Mouse (Mus musculus): ENCODE measurements around the gene Bcl7a. TPM values are rescaled to one million over a fixed set of nuclear protein-coding genes. Genes with fewer than 3 reads are reported as not detected.
A peak's percentile ranks its signal among the peaks of the same experiment; 100 is the strongest.

Bcl7a gene
- polyA plus RNA-seq, 1 experiment, result 5.6 TPM

GRCm38 (mm10) chr5:123382686-123383085 is 39.1 kb downstream of the Bcl7a start:
- Histone ChIP-seq H3ac (ENCODE audit: control insufficient read depth, insufficient read length, low read depth) (no peak overlapping the region), H3K4me3 (ENCODE audit: insufficient read depth, poor library complexity, severe bottlenecking) (no peak overlapping the region), H3K79me2 (ENCODE audit: control insufficient read depth, insufficient read depth) (no peaks in the 10 kb centered on the region), H3K36me3 (ENCODE audit: control insufficient read depth, insufficient read depth) (no peaks in the 10 kb centered on the region), H3K27me3 (ENCODE audit: control insufficient read depth, insufficient read depth, insufficient read length) (no peaks in the 10 kb centered on the region), H3K79me3 (ENCODE audit: low read depth) (no peaks in the 10 kb centered on the region)
- TF ChIP-seq FOSL1 (IDR thresholded peaks at IDR 0.05; ENCODE audit: insufficient read depth, low read length, poor library complexity, severe bottlenecking) (no peak), MYOG (IDR thresholded peaks at IDR 0.05; ENCODE audit: control insufficient read depth, extremely low read depth, insufficient read length) (no peak), CTCF (IDR thresholded peaks at IDR 0.05; ENCODE audit: control insufficient read depth, insufficient read depth, insufficient read length) (no peak), USF1 (IDR thresholded peaks at IDR 0.05; ENCODE audit: low read depth) (no peak), MYOD1 (IDR thresholded peaks at IDR 0.05; ENCODE audit: control insufficient read depth, insufficient read length, low read depth) (no peak), MAX (IDR thresholded peaks at IDR 0.05) (no peak), CEBPB (IDR thresholded peaks at IDR 0.05; ENCODE audit: low read depth) (no peak)

GRCm38 (mm10) chr5:123388452-123388851 is 44.8 kb downstream of the Bcl7a start:
- Histone ChIP-seq H3K4me3 (ENCODE audit: insufficient read depth, poor library complexity, severe bottlenecking) (no peak overlapping the region), H3K36me3 (ENCODE audit: control insufficient read depth, insufficient read depth) (no peaks in the 10 kb centered on the region), H3K79me2 (ENCODE audit: control insufficient read depth, insufficient read depth) (no peaks in the 10 kb centered on the region), H3K79me3 (ENCODE audit: low read depth) (no peaks in the 10 kb centered on the region), H3K27me3 (ENCODE audit: control insufficient read depth, insufficient read depth, insufficient read length) (no peaks in the 10 kb centered on the region), H3ac (ENCODE audit: control insufficient read depth, insufficient read length, low read depth) (no peak overlapping the region)
- TF ChIP-seq FOSL1 (IDR thresholded peaks at IDR 0.05; ENCODE audit: insufficient read depth, low read length, poor library complexity, severe bottlenecking) (no peak), MYOD1 (IDR thresholded peaks at IDR 0.05; ENCODE audit: control insufficient read depth, insufficient read length, low read depth) (no peak), MAX (IDR thresholded peaks at IDR 0.05) (no peak), USF1 (IDR thresholded peaks at IDR 0.05; ENCODE audit: low read depth) (no peak), CEBPB (IDR thresholded peaks at IDR 0.05; ENCODE audit: low read depth) (no peak), CTCF (IDR thresholded peaks at IDR 0.05; ENCODE audit: control insufficient read depth, insufficient read depth, insufficient read length) (no peak), MYOG (IDR thresholded peaks at IDR 0.05; ENCODE audit: control insufficient read depth, extremely low read depth, insufficient read length) (no peak)

- H3K79me3 ChIP-seq (ENCODE audit: low read depth), result peaks cover 5% of the 10 kb centered on the region
- TF ChIP-seq CTCF (IDR thresholded peaks at IDR 0.05; ENCODE audit: control insufficient read depth, insufficient read depth, insufficient read length), result no peak
- TF ChIP-seq MYOG (IDR thresholded peaks at IDR 0.05; ENCODE audit: control insufficient read depth, extremely low read depth, insufficient read length), result no peak
- H3K4me3 ChIP-seq (ENCODE audit: insufficient read depth, poor library complexity, severe bottlenecking), result no peak overlapping the region
- H3K79me2 ChIP-seq (ENCODE audit: control insufficient read depth, insufficient read depth), result peaks cover 10% of the 10 kb centered on the region
- no peaks in the 10 kb centered on the region for H3K27me3 ChIP-seq (ENCODE audit: control insufficient read depth, insufficient read depth, insufficient read length)
- no peak overlapping the region for H3ac ChIP-seq (ENCODE audit: control insufficient read depth, insufficient read length, low read depth)
- H3K36me3 ChIP-seq (ENCODE audit: control insufficient read depth, insufficient read depth), result no peaks in the 10 kb centered on the region
Observed at GRCm38 (mm10) chr5:123390536-123391441, 47.2 kb downstream of the Bcl7a start.

- TF ChIP-seq CTCF (IDR thresholded peaks at IDR 0.05; ENCODE audit: control insufficient read depth, insufficient read depth, insufficient read length) (no peak), MYOG (IDR thresholded peaks at IDR 0.05; ENCODE audit: control insufficient read depth, extremely low read depth, insufficient read length) (no peak), MYOD1 (IDR thresholded peaks at IDR 0.05; ENCODE audit: control insufficient read depth, insufficient read length, low read depth) (no peak), FOSL1 (IDR thresholded peaks at IDR 0.05; ENCODE audit: insufficient read depth, low read length, poor library complexity, severe bottlenecking) (no peak), USF1 (IDR thresholded peaks at IDR 0.05; ENCODE audit: low read depth) (no peak), MAX (IDR thresholded peaks at IDR 0.05) (no peak), CEBPB (IDR thresholded peaks at IDR 0.05; ENCODE audit: low read depth) (no peak)
- Histone ChIP-seq H3K4me3 (ENCODE audit: insufficient read depth, poor library complexity, severe bottlenecking) (no peak overlapping the region), H3K79me3 (ENCODE audit: low read depth) (peaks cover 6% of the 10 kb centered on the region)
Observed at GRCm38 (mm10) chr5:123391442-123391809, 47.8 kb downstream of the Bcl7a start.

GRCm38 (mm10) chr5:123393786-123394302 is 50.2 kb downstream of the Bcl7a start:
- H3K79me3 ChIP-seq (ENCODE audit: low read depth), result peaks cover 7% of the 10 kb centered on the region
- no peaks in the 10 kb centered on the region for H3K27me3 ChIP-seq (ENCODE audit: control insufficient read depth, insufficient read depth, insufficient read length)
- peaks cover 35% of the 10 kb centered on the region for H3K79me2 ChIP-seq (ENCODE audit: control insufficient read depth, insufficient read depth)
- no peak overlapping the region for H3K4me3 ChIP-seq (ENCODE audit: insufficient read depth, poor library complexity, severe bottlenecking)
- TF ChIP-seq USF1 (IDR thresholded peaks at IDR 0.05; ENCODE audit: low read depth), result no peak
- TF ChIP-seq CTCF (IDR thresholded peaks at IDR 0.05; ENCODE audit: control insufficient read depth, insufficient read depth, insufficient read length), result no peak
- TF ChIP-seq MYOG (IDR thresholded peaks at IDR 0.05; ENCODE audit: control insufficient read depth, extremely low read depth, insufficient read length), result no peak
- TF ChIP-seq FOSL1 (IDR thresholded peaks at IDR 0.05; ENCODE audit: insufficient read depth, low read length, poor library complexity, severe bottlenecking), result no peak
- TF ChIP-seq CEBPB (IDR thresholded peaks at IDR 0.05; ENCODE audit: low read depth), result no peak
- no peak for TF ChIP-seq MAX (IDR thresholded peaks at IDR 0.05)
- TF ChIP-seq MYOD1 (IDR thresholded peaks at IDR 0.05; ENCODE audit: control insufficient read depth, insufficient read length, low read depth), result no peak
- peak overlapping the region; percentile 3 for H3ac ChIP-seq (ENCODE audit: control insufficient read depth, insufficient read length, low read depth)
- H3K36me3 ChIP-seq (ENCODE audit: control insufficient read depth, insufficient read depth), result no peaks in the 10 kb centered on the region

More at GRCm38 (mm10) chr5:123391442-123391809, 47.8 kb downstream of the Bcl7a start:
- Histone ChIP-seq H3K79me2 (ENCODE audit: control insufficient read depth, insufficient read depth) (peaks cover 16% of the 10 kb centered on the region), H3ac (ENCODE audit: control insufficient read depth, insufficient read length, low read depth) (no peak overlapping the region), H3K27me3 (ENCODE audit: control insufficient read depth, insufficient read depth, insufficient read length) (no peaks in the 10 kb centered on the region), H3K36me3 (ENCODE audit: control insufficient read depth, insufficient read depth) (no peaks in the 10 kb centered on the region)

Measured in C2C12 (cell line).